Mouse (Mus musculus) limb, embryonic 14.5 days (tissue): ENCODE measurements around the gene Mrps14. TPM values are rescaled to one million over a fixed set of nuclear protein-coding genes. Genes with fewer than 3 reads are reported as not detected.

Experiments
- ATAC-seq: fragments of 200-750 bp; cut with Nextera tagmentation; 2 replicates; pipeline ENCODE4 v1.8.0; 2017; ENCODE audit warnings: low read depth, moderate number of reproducible peaks, moderate TSS enrichment; ENCODE audit not compliant: low FRiP score
- DNase-seq: peaks from one replicate; pipeline ENCODE4 v3.0.0-alpha.2; 2015; ENCODE audit warnings: low spot score
- H3K27ac ChIP-seq: fragments of 300-500 bp; sonication (generic); replicated peaks from 2 replicates; pipeline ENCODE4 v1.5.1; 2014; ENCODE audit warnings: low read depth, mild to moderate bottlenecking, low read length, moderate library complexity, mixed read lengths
- H3K27me3 ChIP-seq: fragments of 300-500 bp; sonication (generic); 2 replicates; pipeline ENCODE4 v1.6.1; 2014; ENCODE audit warnings: low read length, mixed read lengths; ENCODE audit not compliant: control insufficient read depth, insufficient read depth
- H3K36me3 ChIP-seq: fragments of 300-500 bp; sonication (generic); 2 replicates; pipeline ENCODE4 v1.6.1; 2014; ENCODE audit warnings: mild to moderate bottlenecking, low read length, moderate library complexity, mixed read lengths; ENCODE audit not compliant: control insufficient read depth, insufficient read depth
- H3K4me1 ChIP-seq: fragments of 300-500 bp; sonication (generic); 2 replicates; pipeline ENCODE4 v1.6.1; 2014; ENCODE audit warnings: antibody characterized with exemption, low read length, mixed read lengths; ENCODE audit not compliant: control insufficient read depth, insufficient read depth
- H3K4me2 ChIP-seq: fragments of 300-500 bp; sonication (generic); replicated peaks from 2 replicates; pipeline ENCODE4 v1.6.1; 2014; ENCODE audit warnings: low read depth, mild to moderate bottlenecking, low read length, moderate library complexity; ENCODE audit not compliant: severe bottlenecking
- H3K4me3 ChIP-seq: fragments of 300-500 bp; sonication (generic); replicated peaks from 2 replicates; pipeline ENCODE4 v1.5.1; 2014; ENCODE audit warnings: low read length
- H3K9ac ChIP-seq: fragments of 300-500 bp; sonication (generic); 2 replicates; pipeline ENCODE4 v1.6.1; 2014; ENCODE audit warnings: mild to moderate bottlenecking, low read depth, low read length, moderate library complexity; ENCODE audit not compliant: severe bottlenecking
- H3K9me3 ChIP-seq: fragments of 300-500 bp; sonication (generic); 2 replicates; pipeline ENCODE4 v1.6.1; 2016; ENCODE audit warnings: low read length; ENCODE audit not compliant: control insufficient read depth
- POLR2A ChIP-seq: fragments of 200-500 bp; IDR thresholded peaks from 2 replicates; pipeline ENCODE4 v1.8.0; 2012; ENCODE audit warnings: inconsistent platforms, mild to moderate bottlenecking, moderate library complexity, borderline replicate concordance; ENCODE audit not compliant: insufficient read depth, insufficient read length; ENCODE audit errors: extremely low read depth
- WGBS: fragments of 180-500 bp; shearing (Covaris S2); extraction: QIAGEN DNeasy Blood & Tissue Kit; methylation state at CpG from one replicate; pipeline ENCODE4 v1.1.7; 2014; 5-methylcytosine and 5-hydroxymethylcytosine counted together
- polyA plus RNA-seq, 2 experiments: library from polyadenylated mRNA; depleted of rRNA in 1 of 2; stranded (reverse) in 1 of 2; unstranded in 1 of 2; fragments of >200 nt; fragmentation: Nextera tagmentation in 1 of 2; extraction: Ambion mirVana in 1 of 2; gene quantifications; 2 replicates each; pipeline versions ENCODE4 v1.2.1 to v1.2.3; 2012 to 2014

The Mrps14 gene
- polyA plus RNA-seq, 2 experiments, result 53.7 to 243 TPM

DNA sequence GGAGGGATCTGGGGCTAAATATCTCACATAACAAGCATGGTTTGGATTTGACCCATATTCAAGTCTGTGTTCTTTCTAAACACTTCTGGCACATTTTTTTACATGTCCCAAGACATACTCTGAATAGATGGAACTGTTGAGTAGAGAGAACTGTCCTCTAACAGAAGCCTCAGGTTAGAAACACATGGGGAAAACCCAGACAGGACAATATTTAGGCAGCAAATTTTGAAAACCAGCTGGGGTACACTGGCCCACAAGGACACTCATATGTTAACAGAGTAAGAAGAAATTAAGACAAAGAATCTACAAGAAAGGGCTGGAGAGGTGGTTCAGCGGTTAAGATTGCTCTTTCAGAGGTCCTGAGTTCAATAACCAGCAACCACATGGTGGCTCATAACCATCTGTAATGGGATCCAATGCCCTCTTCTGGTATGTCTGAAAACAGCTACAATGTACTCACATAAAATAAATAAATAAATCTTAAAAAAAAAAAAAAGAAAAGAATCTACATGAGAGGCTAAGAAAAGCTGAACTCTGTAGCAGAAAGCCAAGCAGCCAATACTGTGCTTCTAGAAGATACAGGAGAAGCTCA lies 43.9 kb downstream of the Mrps14 start:
- H3K27me3 ChIP-seq, result no peaks in the 10 kb centered on the region
- ATAC-seq (no peak), DNase-seq (no peak)
- no peaks in the 10 kb centered on the region for H3K4me1 ChIP-seq
- no peak overlapping the region for H3K4me3 ChIP-seq
- H3K36me3 ChIP-seq, result no peaks in the 10 kb centered on the region
- H3K9ac ChIP-seq, result no peak overlapping the region
- no peaks in the 10 kb centered on the region for H3K9me3 ChIP-seq
- no peak overlapping the region for H3K27ac ChIP-seq
- 85% methylated on average over 1 of the region's 1 CpGs for WGBS
- no peak overlapping the region for H3K4me2 ChIP-seq
- TF ChIP-seq POLR2A, result no peak

- Histone ChIP-seq H3K36me3 (no peaks in the 10 kb centered on the region), H3K9me3 (no peaks in the 10 kb centered on the region), H3K27ac (no peak overlapping the region), H3K4me1 (no peaks in the 10 kb centered on the region), H3K4me2 (no peak overlapping the region), H3K4me3 (no peak overlapping the region), H3K9ac (no peak overlapping the region), H3K27me3 (no peaks in the 10 kb centered on the region)
- no peak for DNase-seq
- 95% methylated on average over 2 of the region's 2 CpGs for WGBS
- no peak for TF ChIP-seq POLR2A
- ATAC-seq, result no peak
Measured at GRCm38 (mm10) chr1:160240091-160240490, 45.1 kb downstream of the Mrps14 start.

- Histone ChIP-seq H3K9ac (no peak overlapping the region), H3K36me3 (no peaks in the 10 kb centered on the region), H3K4me3 (no peak overlapping the region), H3K27me3 (no peaks in the 10 kb centered on the region), H3K4me1 (no peaks in the 10 kb centered on the region), H3K4me2 (no peak overlapping the region), H3K9me3 (no peaks in the 10 kb centered on the region), H3K27ac (no peak overlapping the region)
- no peak for TF ChIP-seq POLR2A
- ATAC-seq (no peak), DNase-seq (no peak)
- WGBS, result 93% methylated on average over 5 of the region's 5 CpGs
Measured at GRCm38 (mm10) chr1:160244689-160245088, 49.7 kb downstream of the Mrps14 start.

GRCm38 (mm10) chr1:160245954-160246353 lies 50.9 kb downstream of the Mrps14 start:
- Histone ChIP-seq H3K27ac (no peak overlapping the region), H3K36me3 (no peaks in the 10 kb centered on the region), H3K27me3 (no peaks in the 10 kb centered on the region), H3K9me3 (no peaks in the 10 kb centered on the region), H3K4me1 (0 out of 2 replicates have a peak, but pooled peaks cover 4% of the 10 kb centered on the region), H3K4me2 (no peak overlapping the region), H3K4me3 (no peak overlapping the region), H3K9ac (no peak overlapping the region)
- TF ChIP-seq POLR2A, result no peak
- whole genome bisulfite sequencing, result 78% methylated on average over 2 of the region's 2 CpGs
- DNase-seq (no peak), ATAC-seq (no peak)

DNA sequence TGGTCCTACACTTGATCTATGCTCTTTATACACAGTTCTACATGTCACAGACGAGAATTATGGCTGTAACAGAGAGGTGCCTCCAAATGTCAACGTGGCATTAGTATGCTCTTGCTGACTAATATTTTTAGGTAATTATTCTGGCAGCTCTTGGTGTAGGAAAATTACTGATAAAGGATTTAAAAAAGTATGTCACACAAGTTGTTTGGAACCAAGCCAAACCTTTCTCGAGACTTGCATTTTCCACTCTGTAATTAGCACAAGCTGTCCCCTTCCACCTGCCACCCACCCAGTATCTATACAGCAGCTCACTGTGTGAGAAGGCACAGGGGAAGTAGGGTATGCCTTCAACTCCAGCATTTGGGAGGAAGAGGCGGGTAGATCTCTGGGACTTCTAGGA lies 51.8 kb downstream of the Mrps14 start:
- Histone ChIP-seq H3K4me1 (0 out of 2 replicates have a peak, but pooled peaks cover 9% of the 10 kb centered on the region), H3K36me3 (no peaks in the 10 kb centered on the region), H3K9ac (no peak overlapping the region), H3K27me3 (no peaks in the 10 kb centered on the region), H3K27ac (no peak overlapping the region), H3K4me3 (no peak overlapping the region), H3K9me3 (no peaks in the 10 kb centered on the region), H3K4me2 (no peak overlapping the region)
- no peak for ATAC-seq
- DNase-seq, result no peak
- 64% methylated on average over 4 of the region's 4 CpGs for WGBS
- TF ChIP-seq POLR2A, result no peak
